Mouse (Mus musculus): Measurements from ENCODE around the gene Tmem208.

The Tmem208 gene

GRCm38 (mm10) chr8:105326141-105326672 is at the start of gene Tmem208, which contains the start of gene Lrrc29:
TSS of gene Tmem208 (plus strand) at chr8:105326354.
TSS of gene Lrrc29 (minus strand) at chr8:105326278.
- DNase-seq, result peak; percentile 99 to 100

DNA sequence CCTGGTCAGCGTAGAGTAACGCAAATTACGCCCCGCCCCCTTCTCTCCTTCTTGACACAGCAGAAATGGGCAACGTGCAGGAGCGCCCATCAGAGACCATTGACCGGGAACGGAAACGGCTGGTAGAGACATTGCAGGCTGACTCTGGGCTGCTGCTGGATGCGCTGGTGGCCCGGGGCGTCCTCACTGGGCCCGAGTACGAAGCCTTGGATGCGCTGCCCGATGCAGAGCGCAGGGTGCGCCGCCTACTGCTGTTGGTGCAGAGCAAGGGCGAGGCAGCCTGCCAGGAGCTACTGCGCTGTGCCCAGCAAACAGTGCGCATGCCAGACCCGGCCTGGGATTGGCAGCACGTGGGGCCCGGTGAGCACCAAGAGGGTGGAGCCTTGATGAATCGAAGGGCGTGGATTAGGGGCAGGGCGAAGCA is 47.2 kb upstream of the Tmem208 start:
- peak; percentile 93 to 95 for DNase-seq

DNA sequence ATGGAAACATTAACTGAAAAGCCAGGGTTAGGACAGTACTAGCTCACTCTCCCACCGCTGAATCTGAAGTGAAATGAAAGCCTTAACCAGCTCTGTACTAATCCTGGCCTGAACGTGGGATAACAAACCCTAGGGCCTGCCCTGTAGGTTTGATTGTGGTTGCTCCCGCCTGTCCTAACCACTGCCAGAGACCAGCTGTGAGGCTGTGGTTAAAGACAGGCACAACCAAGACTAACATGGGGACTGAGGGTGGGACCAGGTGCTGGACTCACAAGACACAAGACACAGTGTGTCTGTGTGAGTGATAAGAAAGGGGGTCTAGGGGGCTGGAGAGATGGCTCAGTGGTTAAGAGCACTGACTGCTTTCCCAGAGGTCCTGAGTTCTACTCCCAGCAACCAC is 45.6 kb upstream of the Tmem208 start:
- DNase-seq, result no peak

- no peak for DNase-seq
These were observed 44.3 kb upstream of the Tmem208 start for GRCm38 (mm10) chr8:105281821-105282220.

- DNase-seq, result no peak
These were observed 43.9 kb upstream of the Tmem208 start for GRCm38 (mm10) chr8:105282239-105282638.

DNA sequence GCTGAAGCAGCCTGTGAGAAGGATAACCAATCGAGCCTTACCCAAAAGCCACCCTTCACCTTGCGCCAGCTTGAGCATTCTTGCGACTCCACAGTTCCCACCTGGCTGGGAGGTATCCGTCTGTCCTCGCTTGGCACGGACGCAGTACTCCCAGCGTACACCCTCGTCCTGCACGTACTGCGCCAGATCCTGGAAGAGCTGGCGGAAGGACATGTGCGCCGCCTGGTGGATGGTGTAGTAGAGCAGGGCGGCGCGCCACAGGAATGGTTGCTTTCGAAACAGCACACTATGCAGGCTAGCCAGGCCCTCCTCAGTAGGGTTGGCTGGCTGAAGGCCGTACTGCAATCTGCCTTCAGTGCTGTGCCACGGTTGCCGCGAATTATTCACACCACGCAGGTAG is 43.1 kb upstream of the Tmem208 start:
- DNase-seq, result peak; percentile 74 to 78

DNA sequence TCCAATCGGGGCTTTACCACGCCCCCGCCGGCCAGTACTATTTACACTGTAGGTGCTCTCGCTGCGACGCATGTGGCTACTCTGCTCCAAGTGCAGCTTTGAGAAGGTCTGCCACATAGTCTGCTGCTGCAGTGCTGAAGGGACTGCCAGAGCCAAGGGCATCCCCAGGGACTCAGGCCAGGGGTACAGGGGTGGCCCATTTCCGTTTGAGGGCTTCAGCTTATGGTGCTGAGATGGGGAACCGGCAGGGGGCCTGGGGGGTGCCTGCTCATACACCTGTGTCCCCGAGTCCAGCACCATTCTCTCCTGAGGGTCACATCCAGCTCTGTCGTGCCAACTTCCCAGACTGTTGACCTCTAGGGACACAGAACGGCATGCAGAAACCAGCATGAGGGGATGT is 40.6 kb upstream of the Tmem208 start:
- DNase-seq, result peak; percentile 49 to 56

- peak in 1 of 2 experiments; percentile 13 for DNase-seq
These were observed 39.2 kb upstream of the Tmem208 start for GRCm38 (mm10) chr8:105286907-105287306.

GRCm38 (mm10) chr8:105288231-105288630 is 37.9 kb upstream of the Tmem208 start:
- DNase-seq, result peak in 1 of 2 experiments; percentile 10

DNA sequence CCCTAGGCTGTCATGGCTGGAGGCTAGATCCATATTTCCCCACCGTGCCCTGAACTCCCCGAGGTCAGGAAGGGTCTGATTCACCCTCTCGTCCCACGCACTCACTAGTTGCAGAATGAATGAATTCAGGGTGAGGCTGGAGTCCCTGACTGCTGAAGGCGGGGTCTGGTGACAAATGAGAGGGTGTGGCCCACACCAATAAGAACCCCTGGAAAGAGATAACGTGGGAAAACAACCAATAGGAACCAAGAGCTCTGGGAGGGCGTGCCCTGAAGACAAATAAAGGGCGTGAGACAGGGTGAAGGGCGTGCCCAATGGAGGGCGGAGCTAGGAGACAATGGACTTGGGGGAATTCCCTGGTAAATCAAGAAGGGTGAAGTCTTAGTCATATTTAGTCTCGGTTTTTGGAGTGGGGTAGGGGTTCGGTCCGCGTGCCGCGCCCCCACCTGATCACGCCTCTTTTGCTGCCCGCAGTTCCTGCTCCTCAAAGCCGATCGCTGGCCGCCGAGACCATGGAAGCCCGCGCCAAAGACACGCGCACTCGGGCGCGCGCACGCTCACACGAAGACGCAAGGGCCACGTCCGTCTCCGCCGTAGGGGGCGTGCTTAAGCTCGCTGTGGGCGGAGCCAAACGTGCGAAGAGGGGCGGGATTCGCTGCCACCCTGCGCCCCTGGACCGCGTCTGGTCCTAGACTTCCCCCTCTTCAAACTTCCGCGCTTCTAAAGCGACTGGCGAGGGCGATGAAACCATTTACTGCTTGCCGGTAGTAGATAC is 37.0 kb upstream of the Tmem208 start:
- peak; percentile 99 for DNase-seq

DNA sequence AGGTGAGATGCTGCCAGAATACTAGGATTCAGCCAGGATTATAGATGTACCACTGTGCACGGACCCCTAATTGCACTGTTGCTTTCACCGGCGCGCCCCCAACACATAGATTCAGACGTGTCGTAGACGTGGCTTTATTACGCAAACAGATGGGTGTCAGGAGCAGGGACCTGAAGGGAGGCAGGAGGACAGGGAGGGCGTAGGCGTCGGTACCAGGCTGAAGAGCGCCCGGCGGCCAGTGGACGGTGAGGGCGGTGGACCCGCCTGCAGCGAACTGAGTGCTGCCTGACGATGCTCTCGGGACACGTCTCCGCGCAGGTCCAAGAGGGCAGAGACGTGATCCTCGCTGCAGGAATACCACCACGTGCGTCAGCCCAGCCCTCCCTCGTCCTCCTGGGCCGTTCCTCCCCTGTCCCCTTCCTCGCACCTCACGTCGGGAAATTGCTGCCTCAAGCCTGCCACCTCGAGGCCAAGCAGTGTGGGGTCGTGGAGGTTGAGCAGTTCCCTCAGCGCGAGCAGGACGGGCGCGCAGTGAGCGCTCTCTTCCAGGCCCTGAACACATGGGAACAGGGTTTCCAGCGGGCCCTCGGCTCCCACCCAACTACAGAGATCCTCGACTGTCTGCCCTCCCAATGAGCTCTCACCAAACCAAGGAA is 36.2 kb upstream of the Tmem208 start, which contains the start of gene 4931428F04Rik:
TSS of gene 4931428F04Rik (minus strand) at position 60 of the 656 bp plus-strand sequence.
- DNase-seq, result peak; percentile 81

DNA sequence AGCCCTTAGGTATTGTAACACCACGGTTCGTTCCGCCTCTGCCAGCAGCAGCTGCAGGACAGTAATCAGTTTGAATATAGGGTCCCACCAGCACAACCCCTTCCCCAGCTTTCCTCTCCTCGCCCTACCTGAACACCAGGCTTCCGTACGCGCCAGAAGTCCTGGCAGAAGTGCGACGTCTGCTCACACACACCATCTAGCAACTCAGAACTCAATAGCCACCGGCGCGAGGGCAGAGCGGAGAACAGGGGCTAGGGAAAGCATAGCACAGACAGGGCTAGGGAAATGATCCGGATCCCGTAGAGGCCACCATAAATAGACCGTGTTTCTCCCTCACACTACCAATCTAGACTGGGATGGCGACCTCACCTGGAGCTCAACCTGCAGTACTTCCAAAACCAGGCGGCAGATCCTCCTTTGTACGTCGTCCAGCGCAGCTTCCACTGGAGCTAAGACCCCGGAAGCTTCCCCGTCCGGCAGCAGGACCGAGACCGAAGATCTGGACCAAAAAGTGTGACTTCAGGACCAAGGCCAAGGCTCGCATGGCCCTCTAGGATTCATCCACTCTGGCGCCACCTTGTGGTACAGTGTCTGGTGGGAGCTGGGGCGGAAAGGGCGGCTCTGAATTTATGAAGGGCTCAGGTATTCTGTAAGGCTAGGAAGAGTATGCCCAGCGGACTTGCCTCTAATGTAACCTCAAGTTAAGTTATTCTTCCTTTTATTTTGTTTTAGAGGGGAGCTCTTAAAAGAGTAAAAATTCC is 35.4 kb upstream of the Tmem208 start:
- DNase-seq, result peak; percentile 97 to 99

GRCm38 (mm10) chr8:105291364-105291763 is 34.8 kb upstream of the Tmem208 start:
- peak in 1 of 2 experiments; percentile 34 for DNase-seq

DNA sequence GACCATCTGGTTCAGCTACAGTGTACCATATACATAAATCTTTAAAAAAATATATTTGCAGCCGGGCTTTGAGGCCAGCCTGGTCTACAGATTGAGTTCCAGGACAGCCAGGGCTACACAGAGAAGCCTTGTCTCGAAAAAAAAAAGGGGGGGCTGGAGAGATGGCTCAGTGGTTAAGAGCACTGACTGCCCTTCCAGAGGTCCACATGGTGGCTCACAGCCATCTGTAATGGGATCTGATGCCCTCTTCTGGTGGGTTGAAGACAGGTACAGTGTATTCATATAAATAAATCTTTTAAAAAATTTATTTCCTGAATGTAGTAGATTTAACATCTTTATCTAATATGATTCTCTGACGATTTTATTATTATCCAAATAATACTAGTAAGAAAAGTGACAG is 34.4 kb upstream of the Tmem208 start:
- DNase-seq, result peak in 1 of 2 experiments; percentile 44

GRCm38 (mm10) chr8:105292471-105292870 is 33.7 kb upstream of the Tmem208 start:
- DNase-seq, result peak in 1 of 2 experiments; percentile 22

DNA sequence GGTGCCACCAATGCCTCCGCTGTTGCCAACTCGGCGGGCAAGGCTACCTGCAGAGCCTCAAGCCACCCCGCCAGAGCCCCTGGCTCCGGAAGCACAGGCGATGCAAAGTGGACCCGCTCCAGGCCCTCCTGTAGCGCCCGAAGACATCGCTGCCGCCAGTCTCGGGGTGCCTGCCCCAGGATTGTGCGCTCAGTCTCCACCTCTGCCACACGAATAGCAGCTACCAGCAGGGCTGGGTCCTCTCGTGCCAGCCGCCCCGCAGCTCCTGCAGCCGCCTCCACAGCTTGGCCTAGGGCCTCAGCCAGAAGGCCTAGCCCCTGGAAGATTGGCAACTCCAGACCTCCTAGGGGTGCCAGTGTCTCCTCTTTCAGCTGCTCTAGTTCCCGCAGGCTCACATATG is 32.7 kb upstream of the Tmem208 start:
- DNase-seq, result peak; percentile 84 to 94

DNA sequence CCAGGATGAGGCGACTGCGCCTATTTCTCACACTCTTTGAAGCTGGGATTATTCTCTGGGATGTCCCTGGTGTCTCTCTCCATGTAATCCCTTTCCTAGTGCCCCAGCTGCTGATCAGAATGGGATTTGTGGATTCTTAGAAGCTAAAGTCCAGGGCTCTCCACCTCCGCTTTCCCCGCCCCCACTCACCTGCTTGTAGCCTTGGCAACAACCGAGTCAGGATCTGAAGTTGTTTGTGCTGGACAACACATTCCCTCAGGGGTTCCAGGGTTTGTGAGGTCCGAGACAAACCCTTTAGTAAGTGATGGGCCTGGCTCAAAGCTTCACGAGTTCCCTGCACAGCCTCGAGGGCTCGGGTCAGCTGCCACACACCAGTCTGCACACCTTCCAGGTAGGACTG is 31.4 kb upstream of the Tmem208 start:
- DNase-seq, result peak in 1 of 2 experiments; percentile 32

DNA sequence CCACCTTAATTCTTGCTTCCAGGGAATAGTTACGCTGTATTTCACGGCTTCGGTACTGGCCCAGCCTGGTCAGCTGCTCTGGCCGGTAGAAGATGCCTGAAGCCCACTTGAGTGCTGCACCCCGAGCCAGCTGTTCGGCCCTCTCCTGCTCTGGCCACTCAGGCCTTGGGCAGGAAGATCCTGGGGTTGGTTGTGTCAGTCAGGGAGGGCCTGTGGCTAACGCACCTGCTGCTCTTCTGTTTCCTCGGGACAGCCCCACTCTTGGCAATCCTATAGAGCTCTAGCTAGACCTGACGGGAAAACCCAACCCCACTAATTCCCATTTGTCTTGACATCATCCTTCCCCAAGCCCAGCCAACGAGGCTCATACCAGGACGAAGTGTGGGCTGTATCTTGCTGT is 30.9 kb upstream of the Tmem208 start:
- peak in 1 of 2 experiments; percentile 9 for DNase-seq

DNA sequence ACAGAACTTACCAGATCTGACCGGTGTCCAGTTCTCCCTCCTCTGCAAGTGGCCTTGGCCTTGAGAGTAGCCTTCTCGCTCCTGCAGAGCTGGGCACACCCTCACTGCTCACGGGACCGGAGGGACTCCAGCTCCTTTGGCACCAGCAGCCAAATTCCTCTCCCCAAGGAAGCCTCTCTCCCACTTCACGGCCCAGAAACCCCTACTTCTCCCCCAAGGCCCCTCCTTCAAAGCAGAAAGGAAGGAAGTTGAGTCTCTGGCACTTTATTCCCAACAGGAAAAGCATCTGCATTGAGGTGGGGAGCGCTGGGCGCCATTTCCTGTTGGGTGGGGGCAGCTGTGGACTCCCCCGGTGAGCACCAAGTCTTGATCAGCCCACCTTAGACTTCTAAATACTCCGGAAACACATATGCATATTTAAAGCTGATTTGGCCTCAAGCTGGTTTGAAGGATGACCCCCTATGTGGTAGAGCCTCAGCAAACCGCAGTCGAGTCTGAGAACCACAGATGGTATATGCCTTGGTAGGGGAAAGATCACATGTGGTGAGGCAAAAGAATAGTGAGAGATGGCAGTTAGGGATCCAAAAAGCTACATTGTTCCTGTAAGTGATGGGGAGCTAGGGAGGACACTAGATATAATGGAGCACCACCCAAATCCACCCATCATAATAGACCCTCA is 30.1 kb upstream of the Tmem208 start, which contains the start of gene Exoc3l:
TSS of gene Exoc3l (minus strand) at position 207 of the 679 bp plus-strand sequence.
- peak in 1 of 2 experiments; percentile 19 for DNase-seq

DNA sequence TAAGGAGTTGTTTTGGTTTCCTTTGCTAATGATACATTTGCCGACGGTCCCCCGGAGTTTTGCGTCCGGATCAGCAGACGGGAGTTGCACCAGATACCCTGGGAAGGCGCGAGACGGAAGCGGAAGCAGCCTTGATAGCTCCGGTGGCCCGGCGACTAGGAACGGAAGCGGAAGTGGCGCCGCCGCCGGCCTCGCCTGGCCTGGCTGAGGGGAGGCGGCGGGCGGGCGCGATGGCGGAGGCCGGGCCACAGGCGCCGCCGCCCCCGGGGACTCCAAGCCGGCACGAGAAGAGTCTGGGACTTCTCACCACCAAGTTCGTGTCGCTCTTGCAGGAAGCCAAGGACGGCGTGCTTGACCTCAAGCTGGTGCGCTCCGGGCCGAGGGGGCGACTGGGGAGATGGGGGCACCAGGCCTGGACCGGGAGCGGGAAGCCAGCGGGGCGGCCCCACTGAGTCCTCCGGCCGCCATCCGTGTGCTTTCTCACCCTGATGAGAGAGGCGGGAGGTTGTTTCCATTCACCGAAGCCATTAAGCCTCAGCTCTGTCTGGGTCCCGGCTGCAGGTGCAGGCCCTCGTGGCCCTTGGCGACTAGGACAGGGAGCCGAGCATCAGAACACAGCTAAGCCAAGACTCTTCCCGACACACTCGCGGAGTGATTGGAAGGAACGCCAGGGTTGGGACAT is 28.5 kb upstream of the Tmem208 start, which contains the start of gene E2f4:
TSS of gene E2f4 (plus strand) at position 153 of the 682 bp plus-strand sequence.
- peak; percentile 94 to 95 for DNase-seq

Measured in cerebellum, postnatal 10 days (tissue).